Mouse (Mus musculus): Measurements from ENCODE around the gene Gm17655. TPM values are rescaled to one million over a fixed set of nuclear protein-coding genes. Genes with fewer than 3 reads are reported as not detected.
"Not testable (repeated sequence)": the region's sequence is repeated elsewhere in the genome, so short reads cannot be mapped to it uniquely, and the experiment has no call there.

The Gm17655 gene
- total and polyA plus RNA-seq, 2 experiments from 2014 or later, result 0.68 to 1.7 TPM

- WGBS, result 85% methylated on average over 4 of the region's 4 CpGs
These were observed 10.6 kb upstream of the Gm17655 start for GRCm38 (mm10) chr5:110082961-110083360.

GRCm38 (mm10) chr5:110057637-110058408 lies 14.5 kb downstream of the Gm17655 start:
- 4% methylated on average over 19 of the region's 19 CpGs for WGBS
- Histone ChIP-seq H3K27ac (ENCODE audit: low read depth, low read length) (0 out of 2 replicates have a peak overlapping the region, but pooled peaks have one; percentile 40), H3K4me2 (ENCODE audit: low read depth) (peak overlapping the region; percentile 49), H3K4me1 (ENCODE audit: insufficient read depth) (no peaks in the 10 kb centered on the region), H3K4me3 (ENCODE audit: low read depth, low read length) (peak overlapping the region; percentile 44), H3K9ac (peak overlapping the region; percentile 40), H3K9me3 (ENCODE audit: low read length) (no peaks in the 10 kb centered on the region; the same call in 1 of the 2 replicates), H3K36me3 (ENCODE audit: insufficient read depth) (no peaks in the 10 kb centered on the region), H3K27me3 (ENCODE audit: insufficient read depth, low read length) (no peaks in the 10 kb centered on the region)
- ATAC-seq (peak; percentile 99), DNase-seq (peak; percentile 79)
- TF ChIP-seq CTCF (IDR thresholded peaks at IDR 0.05; ENCODE audit: low read depth), result no peak

More at GRCm38 (mm10) chr5:110082961-110083360, 10.6 kb upstream of the Gm17655 start:
- no peak overlapping the region for H3K27ac ChIP-seq (ENCODE audit: low read depth, low read length)
- H3K4me1 ChIP-seq (ENCODE audit: insufficient read depth), result no peaks in the 10 kb centered on the region
- H3K4me2 ChIP-seq (ENCODE audit: low read depth), result no peak overlapping the region
- no peaks in the 10 kb centered on the region for H3K27me3 ChIP-seq (ENCODE audit: insufficient read depth, low read length)
- TF ChIP-seq CTCF (IDR thresholded peaks at IDR 0.05; ENCODE audit: low read depth), result no peak
- no peaks in the 10 kb centered on the region for H3K36me3 ChIP-seq (ENCODE audit: insufficient read depth)
- no peak overlapping the region for H3K4me3 ChIP-seq (ENCODE audit: low read depth, low read length)
- H3K9me3 ChIP-seq (ENCODE audit: low read length), result peaks cover 10% of the 10 kb centered on the region
- ATAC-seq (no peak), DNase-seq (no peak)
- no peak overlapping the region for H3K9ac ChIP-seq

- H3K27me3 ChIP-seq (ENCODE audit: insufficient read depth, low read length); H3K9me3 ChIP-seq (ENCODE audit: low read length); H3K36me3 ChIP-seq (ENCODE audit: insufficient read depth); H3K4me1 ChIP-seq (ENCODE audit: insufficient read depth): not testable (repeated sequence)
- peak overlapping the region; percentile 43 for H3K4me3 ChIP-seq (ENCODE audit: low read depth, low read length)
- H3K9ac ChIP-seq, result peak overlapping the region; percentile 63
- ATAC-seq, result peak; percentile 98
- 28% methylated on average over 8 of the region's 8 CpGs for WGBS
- peak; percentile 92 for DNase-seq
- TF ChIP-seq CTCF (IDR thresholded peaks at IDR 0.05; ENCODE audit: low read depth), result peak; percentile 84
- H3K4me2 ChIP-seq (ENCODE audit: low read depth), result peak overlapping the region; percentile 56
- H3K27ac ChIP-seq (ENCODE audit: low read depth, low read length), result peak overlapping the region; percentile 81; the same call in 1 of the 2 replicates
These were observed 48.5 kb downstream of the Gm17655 start for GRCm38 (mm10) chr5:110023694-110024427.

- H3K9ac ChIP-seq, result peak overlapping the region; percentile 63
- WGBS, result 27% methylated on average over 9 of the region's 9 CpGs
- ATAC-seq, result peak; percentile 87
- H3K9me3 ChIP-seq (ENCODE audit: low read length), result no peaks in the 10 kb centered on the region
- peak overlapping the region; percentile 56 for H3K4me2 ChIP-seq (ENCODE audit: low read depth)
- H3K4me3 ChIP-seq (ENCODE audit: low read depth, low read length), result peak overlapping the region; percentile 43
- no peaks in the 10 kb centered on the region for H3K4me1 ChIP-seq (ENCODE audit: insufficient read depth)
- H3K36me3 ChIP-seq (ENCODE audit: insufficient read depth), result no peaks in the 10 kb centered on the region
- H3K27me3 ChIP-seq (ENCODE audit: insufficient read depth, low read length), result no peaks in the 10 kb centered on the region
- TF ChIP-seq CTCF (IDR thresholded peaks at IDR 0.05; ENCODE audit: low read depth), result no peak
- DNase-seq, result peak; percentile 72
- peak overlapping the region; percentile 81 for H3K27ac ChIP-seq (ENCODE audit: low read depth, low read length)
These were observed 49.0 kb downstream of the Gm17655 start for GRCm38 (mm10) chr5:110023273-110023672.

- WGBS, result 87% methylated on average over 10 of the region's 10 CpGs
- H3K27me3 ChIP-seq (ENCODE audit: insufficient read depth, low read length); H3K36me3 ChIP-seq (ENCODE audit: insufficient read depth); H3K4me1 ChIP-seq (ENCODE audit: insufficient read depth); H3K27ac ChIP-seq (ENCODE audit: low read depth, low read length); DNase-seq; H3K9ac ChIP-seq; H3K4me2 ChIP-seq (ENCODE audit: low read depth); H3K9me3 ChIP-seq (ENCODE audit: low read length); H3K4me3 ChIP-seq (ENCODE audit: low read depth, low read length); ATAC-seq: not testable (repeated sequence)
These were observed 56.5 kb downstream of the Gm17655 start for GRCm38 (mm10) chr5:110015775-110016174.

Other genes starting within 250 kb of the Gm17655 start
- gene Gm15446, start 149.1 kb downstream of the Gm17655 start, total RNA-seq (2014; rRNA removed), result 10.7 and 13.7 TPM in 2 replicates
- 0.51 and 0.65 TPM in 2 replicates for gene Gm15446, start 149.1 kb downstream of the Gm17655 start, polyA plus RNA-seq (2015; fragmentation: Nextera tagmentation; extraction: Ambion mirVana)
- gene Zfp932, start 76.0 kb downstream of the Gm17655 start, total RNA-seq (2014; rRNA removed), result 23.1 and 26.6 TPM in 2 replicates
- gene Zfp932, start 76.0 kb downstream of the Gm17655 start, polyA plus RNA-seq (2015; fragmentation: Nextera tagmentation; extraction: Ambion mirVana), result 20.4 and 21.4 TPM in 2 replicates
- 0.23 and 0.48 TPM in 2 replicates for gene Gm35315, start 21.9 kb upstream of the Gm17655 start, total RNA-seq (2014; rRNA removed)
- gene Gm35315, start 21.9 kb upstream of the Gm17655 start, polyA plus RNA-seq (2015; fragmentation: Nextera tagmentation; extraction: Ambion mirVana), result 0.36 and 0.68 TPM in 2 replicates
- gene Plcxd1, start 27.5 kb upstream of the Gm17655 start, total RNA-seq (2014; rRNA removed), result 7.9 and 8.7 TPM in 2 replicates
- 2.9 and 4.7 TPM in 2 replicates for gene Plcxd1, start 27.5 kb upstream of the Gm17655 start, polyA plus RNA-seq (2015; fragmentation: Nextera tagmentation; extraction: Ambion mirVana)
- gene Gtpbp6, start 35.7 kb upstream of the Gm17655 start, total RNA-seq (2014; rRNA removed), result 99.2 and 103 TPM in 2 replicates
- 62.6 TPM in 2 replicates for gene Gtpbp6, start 35.7 kb upstream of the Gm17655 start, polyA plus RNA-seq (2015; fragmentation: Nextera tagmentation; extraction: Ambion mirVana)
- gene Zfp605, start 37.6 kb upstream of the Gm17655 start, total RNA-seq (2014; rRNA removed), result 20.4 and 22.3 TPM in 2 replicates
- gene Zfp605, start 37.6 kb upstream of the Gm17655 start, polyA plus RNA-seq (2015; fragmentation: Nextera tagmentation; extraction: Ambion mirVana), result 13.0 and 16.9 TPM in 2 replicates
- 60.1 and 69.1 TPM in 2 replicates for gene Chfr, start 63.3 kb upstream of the Gm17655 start, total RNA-seq (2014; rRNA removed)
- gene Chfr, start 63.3 kb upstream of the Gm17655 start, polyA plus RNA-seq (2015; fragmentation: Nextera tagmentation; extraction: Ambion mirVana), result 45.9 and 53.8 TPM in 2 replicates
- gene Golga3, start 104.2 kb upstream of the Gm17655 start, total RNA-seq (2014; rRNA removed), result 17.8 and 25.1 TPM in 2 replicates
- gene Golga3, start 104.2 kb upstream of the Gm17655 start, polyA plus RNA-seq (2015; fragmentation: Nextera tagmentation; extraction: Ambion mirVana), result 12.7 and 15.9 TPM in 2 replicates
- 31.0 and 40.2 TPM in 2 replicates for gene Ankle2, start 158.5 kb upstream of the Gm17655 start, total RNA-seq (2014; rRNA removed)
- gene Ankle2, start 158.5 kb upstream of the Gm17655 start, polyA plus RNA-seq (2015; fragmentation: Nextera tagmentation; extraction: Ambion mirVana), result 11.6 and 17.8 TPM in 2 replicates
- 154 and 169 TPM in 2 replicates for gene Pgam5, start 197.4 kb upstream of the Gm17655 start, total RNA-seq (2014; rRNA removed)
- gene Pgam5, start 197.4 kb upstream of the Gm17655 start, polyA plus RNA-seq (2015; fragmentation: Nextera tagmentation; extraction: Ambion mirVana), result 117 and 120 TPM in 2 replicates
- gene Pxmp2, start 213.7 kb upstream of the Gm17655 start, total RNA-seq (2014; rRNA removed), result 3.3 and 6.7 TPM in 2 replicates
- 9.6 and 11.3 TPM in 2 replicates for gene Pxmp2, start 213.7 kb upstream of the Gm17655 start, polyA plus RNA-seq (2015; fragmentation: Nextera tagmentation; extraction: Ambion mirVana)
- gene Pole, start 213.8 kb upstream of the Gm17655 start, total RNA-seq (2014; rRNA removed), result 5.5 and 6.7 TPM in 2 replicates
- 2.5 and 3.6 TPM in 2 replicates for gene Pole, start 213.8 kb upstream of the Gm17655 start, polyA plus RNA-seq (2015; fragmentation: Nextera tagmentation; extraction: Ambion mirVana)

Measured in forebrain, postnatal 0 days (tissue).